Mouse (Mus musculus) lung, postnatal 0 days (tissue): ENCODE data around the gene Mta3.

ENCODE experiments used
- CTCF ChIP-seq: IDR thresholded peaks from 2 replicates; pipeline ENCODE4 v1.5.1; 2016; ENCODE audit warnings: antibody characterized with exemption, mild to moderate bottlenecking
- EP300 ChIP-seq: IDR thresholded peaks from 2 replicates; pipeline ENCODE4 v1.6.1; 2016; ENCODE audit warnings: antibody characterized with exemption, mild to moderate bottlenecking, control low read depth

DNA sequence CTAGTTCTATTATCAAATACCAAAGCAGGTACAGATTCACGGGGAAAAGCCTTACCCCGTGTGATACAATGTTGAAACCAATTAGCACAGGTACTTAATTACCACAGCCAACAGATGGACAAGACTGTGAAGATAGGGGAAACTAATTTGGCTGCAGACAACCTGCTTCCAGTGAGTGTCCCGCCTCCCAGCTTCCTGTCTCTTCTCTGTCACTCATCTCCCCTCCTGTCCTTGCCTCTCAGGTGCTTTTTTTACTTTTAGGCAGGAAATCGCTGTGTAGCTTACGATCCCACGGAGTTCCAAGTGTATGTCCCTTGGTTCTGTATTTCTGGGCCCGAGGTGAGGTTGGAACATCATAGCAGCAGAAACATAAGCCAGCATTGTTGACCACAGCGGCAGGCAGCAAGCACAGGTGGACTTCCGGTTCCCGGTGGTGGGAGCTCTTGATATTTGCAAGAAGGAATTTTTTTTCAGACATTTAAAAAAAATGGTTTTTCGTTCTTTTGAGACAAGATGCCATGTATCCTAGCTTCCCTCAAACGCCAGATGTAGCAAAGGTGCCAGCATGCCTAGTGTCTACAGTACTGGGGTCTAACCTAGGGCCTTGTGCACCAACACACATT lies 102.6 kb downstream of the Mta3 start:
- TF ChIP-seq CTCF: no peak
- no peak for TF ChIP-seq EP300
